Mouse (Mus musculus) midbrain, embryonic 13.5 days (tissue): ENCODE results near the gene Siva1. TPM values are rescaled to one million over a fixed set of nuclear protein-coding genes. Genes with fewer than 3 reads are reported as not detected.

Experiments used
- ATAC-seq: fragments of 200-750 bp; cut with Nextera tagmentation; 2 replicates; pipeline ENCODE4 v1.8.0; 2017; ENCODE audit warnings: mild to moderate bottlenecking, moderate TSS enrichment, moderate library complexity
- H3K27ac ChIP-seq: fragments of 300-500 bp; sonication (generic); 2 replicates; pipeline ENCODE4 v1.5.1; 2015; ENCODE audit warnings: inconsistent platforms, mild to moderate bottlenecking, moderate library complexity
- H3K27me3 ChIP-seq: fragments of 300-500 bp; sonication (generic); 2 replicates; pipeline ENCODE4 v1.6.1; 2015; ENCODE audit warnings: mild to moderate bottlenecking, inconsistent platforms
- H3K36me3 ChIP-seq: fragments of 300-500 bp; sonication (generic); 2 replicates; pipeline ENCODE4 v1.6.1; 2015; ENCODE audit warnings: mild to moderate bottlenecking, inconsistent platforms
- H3K4me1 ChIP-seq: fragments of 300-500 bp; sonication (generic); replicated peaks from 2 replicates; pipeline ENCODE4 v1.6.1; 2015; ENCODE audit warnings: inconsistent platforms
- H3K4me2 ChIP-seq: fragments of 300-500 bp; sonication (generic); replicated peaks from 2 replicates; pipeline ENCODE4 v1.6.1; 2015; ENCODE audit warnings: moderate library complexity, mild to moderate bottlenecking, inconsistent platforms
- H3K4me3 ChIP-seq: fragments of 300-500 bp; sonication (generic); replicated peaks from 2 replicates; pipeline ENCODE4 v1.5.1; 2015; ENCODE audit warnings: mild to moderate bottlenecking, inconsistent platforms
- H3K9ac ChIP-seq: fragments of 300-500 bp; sonication (generic); replicated peaks from 2 replicates; pipeline ENCODE4 v1.6.1; 2015; ENCODE audit warnings: mild to moderate bottlenecking, inconsistent platforms
- H3K9me3 ChIP-seq: fragments of 300-500 bp; sonication (generic); 2 replicates; pipeline ENCODE4 v1.6.1; 2016; ENCODE audit warnings: mild to moderate bottlenecking, inconsistent platforms
- WGBS: fragments of 180-500 bp; shearing (Covaris S2); methylation state at CpG from one replicate; pipeline ENCODE4 v1.1.7; 2015; 5-methylcytosine and 5-hydroxymethylcytosine counted together
- polyA plus RNA-seq: library from polyadenylated mRNA; unstranded; fragments of >200 nt; fragmentation: Nextera tagmentation; extraction: Ambion mirVana; gene quantifications from 2 replicates; pipeline ENCODE4 v1.2.1, GENCODE M21; 2015

Siva1 gene
- polyA plus RNA-seq, 1 experiment from 2014 or later: 96.5 TPM

- Histone ChIP-seq H3K9me3 (no peaks in the 10 kb centered on the region), H3K27me3 (peaks cover 30% of the 10 kb centered on the region), H3K36me3 (peaks cover 10% of the 10 kb centered on the region), H3K4me3 (peak overlapping the region; percentile 95), H3K4me2 (peak overlapping the region; percentile 94), H3K4me1 (peaks cover 64% of the 10 kb centered on the region), H3K27ac (peak overlapping the region; percentile 95), H3K9ac (peak overlapping the region; percentile 100; the same call in 1 of the 2 replicates)
- 16% methylated on average over 18 of the region's 18 CpGs for WGBS
- peak; percentile 44 for ATAC-seq
Observed at GRCm38 (mm10) chr12:112675245-112676035, 31.0 kb downstream of the Siva1 start.

- ATAC-seq: no peak
- Histone ChIP-seq H3K4me1 (peaks cover 48% of the 10 kb centered on the region), H3K9ac (no peak overlapping the region), H3K9me3 (no peaks in the 10 kb centered on the region), H3K36me3 (no peaks in the 10 kb centered on the region), H3K27me3 (peaks cover 43% of the 10 kb centered on the region), H3K27ac (no peak overlapping the region), H3K4me2 (no peak overlapping the region), H3K4me3 (no peak overlapping the region)
- WGBS: 67% methylated on average over 5 of the region's 5 CpGs
Observed at GRCm38 (mm10) chr12:112677076-112677475, 32.6 kb downstream of the Siva1 start.

DNA sequence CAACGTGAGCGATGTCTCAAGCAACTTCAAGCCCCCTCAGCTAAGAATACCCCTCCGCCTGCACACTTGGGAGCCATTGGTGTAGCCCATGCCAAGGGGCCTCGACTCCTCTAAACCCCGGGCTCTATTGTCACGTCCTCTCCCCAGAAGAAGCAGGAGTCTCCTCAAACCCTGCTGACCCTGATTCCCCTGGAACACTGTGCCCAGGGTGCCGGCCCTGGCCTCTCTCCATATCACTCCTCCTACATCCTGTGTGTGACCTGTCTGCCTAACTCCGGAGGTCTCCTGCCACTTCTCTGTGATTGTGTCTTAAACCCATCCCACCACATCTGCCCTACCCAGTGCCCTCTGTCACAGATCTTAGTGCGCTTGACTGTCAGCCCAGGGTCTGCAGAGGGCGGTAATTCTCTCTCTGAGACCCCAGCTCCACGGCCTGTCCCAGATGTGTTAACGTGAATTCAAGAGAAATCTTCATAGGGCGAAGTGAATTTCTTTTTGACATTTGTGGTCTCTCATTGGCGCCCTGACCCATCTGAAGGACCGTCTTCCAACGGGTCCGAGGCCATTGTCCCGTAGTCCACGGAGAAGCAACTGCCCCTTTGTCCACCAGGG is 33.6 kb downstream of the Siva1 start:
- peaks cover 38% of the 10 kb centered on the region for H3K4me1 ChIP-seq
- no peak for ATAC-seq
- 16% methylated on average over 19 of the region's 19 CpGs for WGBS
- peak overlapping the region; percentile 66; the same call in 1 of the 2 replicates for H3K9ac ChIP-seq
- peaks cover 46% of the 10 kb centered on the region for H3K27me3 ChIP-seq
- no peaks in the 10 kb centered on the region for H3K9me3 ChIP-seq
- peak overlapping the region; percentile 93 for H3K4me2 ChIP-seq
- H3K36me3 ChIP-seq: no peaks in the 10 kb centered on the region
- peak overlapping the region; percentile 6; the same call in 1 of the 2 replicates for H3K27ac ChIP-seq
- peak overlapping the region; percentile 57 for H3K4me3 ChIP-seq

GRCm38 (mm10) chr12:112678555-112679026 is 34.1 kb downstream of the Siva1 start, which contains the start of gene Zbtb42:
Gene Zbtb42, plus strand, starts transcription at chr12:112678828.
- 0 out of 2 replicates have a peak, but pooled peaks have one; percentile 2 for ATAC-seq
- Histone ChIP-seq H3K27ac (peak within 1 kb of the TSS; percentile 6; the same call in 1 of the 2 replicates), H3K9ac (peak within 1 kb of the TSS; percentile 66), H3K4me2 (peak within 1 kb of the TSS; percentile 93), H3K4me1 (peaks cover 39% of the 10 kb centered on the region), H3K9me3 (no peaks in the 10 kb centered on the region), H3K27me3 (peaks cover 46% of the 10 kb centered on the region), H3K4me3 (peak within 1 kb of the TSS; percentile 57), H3K36me3 (no peaks in the 10 kb centered on the region)
- WGBS: under 1% methylated on average over 37 of the region's 60 CpGs

DNA sequence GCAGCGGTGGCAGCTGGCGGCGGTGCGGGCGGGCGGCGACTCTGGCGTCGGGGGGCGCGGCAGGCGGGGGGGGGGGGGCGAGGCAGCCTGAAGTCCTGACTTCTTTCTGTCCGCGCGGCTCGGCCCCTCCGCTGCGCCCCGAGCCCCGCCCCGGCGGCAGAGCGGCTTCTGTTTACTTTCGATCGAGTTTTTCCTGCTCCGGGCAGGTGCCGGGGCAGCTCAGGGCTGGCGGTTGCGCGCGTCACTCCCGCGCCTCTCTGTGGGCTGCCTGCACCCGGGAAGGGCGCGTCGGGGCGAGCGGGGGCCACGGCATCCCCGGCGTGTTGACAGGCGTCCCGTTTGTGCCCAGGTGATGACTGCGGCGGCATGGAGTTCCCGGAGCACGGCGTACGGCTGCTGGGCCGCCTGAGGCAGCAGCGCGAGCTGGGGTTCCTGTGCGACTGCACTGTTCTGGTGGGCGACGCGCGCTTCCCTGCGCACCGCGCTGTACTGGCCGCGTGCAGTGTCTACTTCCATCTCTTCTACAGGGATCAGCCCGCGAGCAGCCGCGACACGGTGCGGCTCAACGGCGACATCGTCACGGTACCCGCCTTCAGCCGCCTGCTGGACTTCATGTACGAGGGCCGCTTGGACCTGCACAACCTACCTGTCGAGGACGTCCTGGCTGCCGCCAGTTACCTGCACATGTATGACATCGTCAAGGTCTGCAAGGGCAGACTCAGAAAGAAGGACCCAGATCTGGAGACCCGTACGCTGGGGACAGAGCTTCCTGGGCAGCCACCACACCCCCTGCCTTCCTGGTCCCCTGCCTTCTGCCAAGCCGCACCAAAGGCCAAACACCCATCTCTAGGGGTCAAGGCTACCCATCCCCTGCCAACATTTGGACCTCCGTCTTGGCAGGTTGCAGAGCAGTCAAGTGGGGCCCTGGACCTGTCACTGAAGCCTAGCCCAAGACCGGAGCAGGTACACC is 34.8 kb downstream of the Siva1 start:
- peak; percentile 54 for ATAC-seq
- Histone ChIP-seq H3K4me3 (peak overlapping the region; percentile 57), H3K9ac (peak overlapping the region; percentile 66), H3K4me2 (peak overlapping the region; percentile 93), H3K36me3 (no peaks in the 10 kb centered on the region), H3K9me3 (no peaks in the 10 kb centered on the region), H3K27me3 (peaks cover 46% of the 10 kb centered on the region), H3K27ac (no peak overlapping the region), H3K4me1 (peaks cover 40% of the 10 kb centered on the region)
- 4% methylated on average over 72 of the region's 87 CpGs for WGBS

- no peak overlapping the region for H3K4me3 ChIP-seq
Observed at GRCm38 (mm10) chr12:112683351-112683750, 38.9 kb downstream of the Siva1 start.

GRCm38 (mm10) chr12:112688458-112688857 is 44.0 kb downstream of the Siva1 start:
- H3K4me2 ChIP-seq: no peak overlapping the region
- peaks cover 11% of the 10 kb centered on the region for H3K4me1 ChIP-seq
- ATAC-seq: no peak
- 83% methylated on average over 15 of the region's 15 CpGs for WGBS
- no peaks in the 10 kb centered on the region for H3K36me3 ChIP-seq
- H3K27ac ChIP-seq: no peak overlapping the region
- no peaks in the 10 kb centered on the region; the same call in 1 of the 2 replicates for H3K9me3 ChIP-seq
- H3K27me3 ChIP-seq: 0 out of 2 replicates have a peak, but pooled peaks cover 2% of the 10 kb centered on the region
- H3K9ac ChIP-seq: no peak overlapping the region
- no peak overlapping the region for H3K4me3 ChIP-seq

More at GRCm38 (mm10) chr12:112683351-112683750, 38.9 kb downstream of the Siva1 start:
- Histone ChIP-seq H3K27ac (no peak overlapping the region), H3K4me2 (no peak overlapping the region), H3K36me3 (no peaks in the 10 kb centered on the region), H3K9me3 (no peaks in the 10 kb centered on the region; the same call in 1 of the 2 replicates), H3K9ac (no peak overlapping the region), H3K27me3 (peaks cover 38% of the 10 kb centered on the region), H3K4me1 (peaks cover 22% of the 10 kb centered on the region)
- WGBS: 37% methylated on average over 7 of the region's 7 CpGs
- ATAC-seq: no peak

- WGBS: 2% methylated on average over 54 of the region's 54 CpGs
Observed at GRCm38 (mm10) chr12:112693185-112694126, 49.0 kb downstream of the Siva1 start.

DNA sequence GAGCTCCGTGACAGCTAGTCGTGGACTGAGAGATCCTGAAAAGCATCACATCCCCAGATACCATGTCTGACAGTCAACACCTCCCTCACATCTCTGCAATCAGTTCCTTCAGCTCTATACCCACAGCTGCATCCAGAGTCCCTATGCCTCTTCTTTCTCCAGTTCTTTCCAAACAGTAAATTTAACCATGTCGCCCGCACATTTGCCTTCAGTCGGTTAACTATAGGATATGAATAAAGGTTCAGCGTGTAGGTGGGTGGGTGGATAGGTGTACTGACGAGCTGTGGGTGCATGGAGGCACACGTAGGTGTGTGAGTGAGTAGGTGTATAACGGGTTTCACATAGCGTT is 49.6 kb downstream of the Siva1 start:
- peaks cover 18% of the 10 kb centered on the region for H3K4me1 ChIP-seq
- H3K9me3 ChIP-seq: no peaks in the 10 kb centered on the region
- H3K4me3 ChIP-seq: peak overlapping the region; percentile 62
- peaks cover 4% of the 10 kb centered on the region; the same call in 1 of the 2 replicates for H3K27me3 ChIP-seq
- H3K27ac ChIP-seq: peak overlapping the region; percentile 93
- H3K36me3 ChIP-seq: no peaks in the 10 kb centered on the region
- H3K9ac ChIP-seq: peak overlapping the region; percentile 90
- peak overlapping the region; percentile 73 for H3K4me2 ChIP-seq
- ATAC-seq: no peak
- 80% methylated on average over 10 of the region's 10 CpGs for WGBS

More at GRCm38 (mm10) chr12:112693185-112694126, 49.0 kb downstream of the Siva1 start:
- ATAC-seq: peak; percentile 97
- Histone ChIP-seq H3K27me3 (0 out of 2 replicates have a peak, but pooled peaks cover 2% of the 10 kb centered on the region), H3K9me3 (no peaks in the 10 kb centered on the region), H3K4me2 (peak overlapping the region; percentile 73), H3K4me1 (peaks cover 18% of the 10 kb centered on the region), H3K9ac (peak overlapping the region; percentile 90), H3K36me3 (no peaks in the 10 kb centered on the region), H3K4me3 (peak overlapping the region; percentile 62), H3K27ac (peak overlapping the region; percentile 93)

GRCm38 (mm10) chr12:112696806-112697425 is 52.4 kb downstream of the Siva1 start:
- Histone ChIP-seq H3K9ac (no peak overlapping the region), H3K4me3 (no peak overlapping the region), H3K27ac (no peak overlapping the region), H3K4me1 (peaks cover 25% of the 10 kb centered on the region), H3K36me3 (no peaks in the 10 kb centered on the region), H3K4me2 (no peak overlapping the region), H3K27me3 (peaks cover 20% of the 10 kb centered on the region), H3K9me3 (no peaks in the 10 kb centered on the region)
- WGBS: 85% methylated on average over 3 of the region's 3 CpGs
- no peak for ATAC-seq
